Mouse (Mus musculus): ENCODE data around the gene Lasp1.

DNA sequence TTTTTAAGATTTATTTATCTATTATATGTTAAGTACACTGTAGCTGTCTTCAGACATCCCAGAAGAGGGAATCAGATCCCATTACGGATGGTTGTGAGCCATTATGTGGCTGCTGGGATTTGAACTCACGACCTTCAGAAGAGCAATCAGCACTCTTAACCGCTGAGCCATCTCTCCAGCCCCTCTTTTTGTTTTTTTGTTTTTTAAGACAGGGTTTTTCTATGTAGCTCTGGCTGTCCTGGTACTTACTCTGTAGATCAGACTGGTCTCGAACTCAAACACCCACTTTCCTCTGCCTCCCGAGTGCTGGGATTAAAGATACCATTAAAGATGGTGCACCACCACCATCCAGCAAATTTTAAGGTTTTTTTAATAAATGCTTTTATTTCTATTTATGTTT lies 66.6 kb downstream of the Lasp1 start:
- TF ChIP-seq POLR2A (IDR thresholded peaks at IDR 0.05; ENCODE audit: control insufficient read depth, low read depth, low read length) = no peak
- TF ChIP-seq CTCF (IDR thresholded peaks at IDR 0.05; ENCODE audit: control insufficient read depth, insufficient read depth, insufficient replicate concordance, low read depth, low read length) = no peak
